Mouse (Mus musculus): Measurements from ENCODE around the gene Dlx1.

GRCm38 (mm10) chr2:71544391-71545285 lies 16.7 kb downstream of the Dlx1 start:
- TF ChIP-seq CTCF (IDR thresholded peaks at IDR 0.05; ENCODE audit: borderline replicate concordance, insufficient read depth, low read depth, low read length) (no peak), POLR2A (IDR thresholded peaks at IDR 0.05; ENCODE audit: borderline replicate concordance, insufficient read depth, low read length) (no peak)
